Mouse (Mus musculus) neural tube, embryonic 11.5 days (tissue): ENCODE data around the gene Zfp655. TPM values are rescaled to one million over a fixed set of nuclear protein-coding genes. Genes with fewer than 3 reads are reported as not detected.

Experiments used
- ATAC-seq: fragments of 200-750 bp; cut with Nextera tagmentation; 2 replicates; pipeline ENCODE4 v1.8.0; 2017; ENCODE audit warnings: moderate number of reproducible peaks, mild to moderate bottlenecking, moderate TSS enrichment, moderate library complexity; ENCODE audit not compliant: insufficient read depth, low FRiP score, low TSS enrichment
- DNase-seq: peaks from one replicate; pipeline ENCODE4 v3.0.0-alpha.2; 2015; ENCODE audit warnings: low spot score
- H3K27ac ChIP-seq: fragments of 300-500 bp; sonication (generic); 2 replicates; pipeline ENCODE4 v1.5.1; 2014; ENCODE audit warnings: low read depth, mild to moderate bottlenecking, low read length
- H3K27me3 ChIP-seq: fragments of 300-500 bp; sonication (generic); 2 replicates; pipeline ENCODE4 v1.6.1; 2014; ENCODE audit warnings: mild to moderate bottlenecking, low read length, mixed read lengths; ENCODE audit not compliant: control insufficient read depth, insufficient read depth
- H3K36me3 ChIP-seq: fragments of 300-500 bp; sonication (generic); 2 replicates; pipeline ENCODE4 v1.6.1; 2014; ENCODE audit warnings: mild to moderate bottlenecking, low read length, moderate library complexity, mixed read lengths; ENCODE audit not compliant: control insufficient read depth, insufficient read depth
- H3K4me1 ChIP-seq: fragments of 300-500 bp; sonication (generic); 2 replicates; pipeline ENCODE4 v1.6.1; 2014; ENCODE audit warnings: low read length, mixed read lengths; ENCODE audit not compliant: control insufficient read depth, insufficient read depth
- H3K4me2 ChIP-seq: fragments of 300-500 bp; sonication (generic); 2 replicates; pipeline ENCODE4 v1.6.1; 2014; ENCODE audit warnings: low read depth, mild to moderate bottlenecking, moderate library complexity
- H3K4me3 ChIP-seq: fragments of 300-500 bp; sonication (generic); 2 replicates; pipeline ENCODE4 v1.5.1; 2014; ENCODE audit warnings: low read depth, low read length
- H3K9ac ChIP-seq: fragments of 300-500 bp; sonication (generic); 2 replicates; pipeline ENCODE4 v1.6.1; 2014; ENCODE audit warnings: mild to moderate bottlenecking, low read length
- H3K9me3 ChIP-seq: fragments of 300-500 bp; sonication (generic); 2 replicates; pipeline ENCODE4 v1.6.1; 2016; ENCODE audit warnings: low read length; ENCODE audit not compliant: control insufficient read depth
- WGBS: fragments of 180-500 bp; shearing (Covaris S2); extraction: QIAGEN DNeasy Blood & Tissue Kit; methylation state at CpG from one replicate; pipeline ENCODE4 v1.1.7; 2014; 5-methylcytosine and 5-hydroxymethylcytosine counted together
- polyA plus RNA-seq: library from polyadenylated mRNA; unstranded; fragments of >200 nt; fragmentation: Nextera tagmentation; extraction: Ambion mirVana; gene quantifications from 2 replicates; pipeline ENCODE4 v1.2.1, GENCODE M21; 2014

Zfp655 gene
- polyA plus RNA-seq, 1 experiment from 2014 or later: 43.3 TPM

GRCm38 (mm10) chr5:145292398-145292797 is 60.9 kb downstream of the Zfp655 start:
- Histone ChIP-seq H3K9me3 (no peaks in the 10 kb centered on the region), H3K4me3 (no peak overlapping the region), H3K27me3 (no peaks in the 10 kb centered on the region), H3K36me3 (peaks cover 29% of the 10 kb centered on the region), H3K9ac (no peak overlapping the region), H3K27ac (no peak overlapping the region), H3K4me1 (no peaks in the 10 kb centered on the region), H3K4me2 (no peak overlapping the region)
- 91% methylated on average over 6 of the region's 6 CpGs for WGBS
- no peak for ATAC-seq
- no peak for DNase-seq

Other genes starting within 250 kb of the Zfp655 start
- not detected in 2 replicates for gene Gm4871, start 199.0 kb upstream of the Zfp655 start, polyA plus RNA-seq
- gene 1700018F24Rik, start 188.7 kb upstream of the Zfp655 start, polyA plus RNA-seq: not detected in 2 replicates
- 175 and 176 TPM in 2 replicates for gene Arpc1a, start 147.9 kb upstream of the Zfp655 start, polyA plus RNA-seq
- gene Kpna7, start 147.7 kb upstream of the Zfp655 start, polyA plus RNA-seq: not detected in 2 replicates
- gene Arpc1b, start 117.5 kb upstream of the Zfp655 start, polyA plus RNA-seq: 68.5 and 72.5 TPM in 2 replicates
- gene Pdap1, start 91.5 kb upstream of the Zfp655 start, polyA plus RNA-seq: 112 and 116 TPM in 2 replicates
- gene Bud31, start 91.4 kb upstream of the Zfp655 start, polyA plus RNA-seq: 250 and 260 TPM in 2 replicates
- 16.5 and 17.9 TPM in 2 replicates for gene Ptcd1, start 64.6 kb upstream of the Zfp655 start, polyA plus RNA-seq
- 34.4 and 41.1 TPM in 2 replicates for gene Cpsf4, start 64.5 kb upstream of the Zfp655 start, polyA plus RNA-seq
- gene Atp5j2, start 39.7 kb upstream of the Zfp655 start, polyA plus RNA-seq: 507 and 532 TPM in 2 replicates
- 8.8 and 9.5 TPM in 2 replicates for gene Zkscan14, start 29.8 kb upstream of the Zfp655 start, polyA plus RNA-seq
- 19.1 and 21.1 TPM in 2 replicates for gene Zkscan5, start 27.2 kb upstream of the Zfp655 start, polyA plus RNA-seq
- 0.58 and 0.76 TPM in 2 replicates for gene Zscan25, start 48.8 kb downstream of the Zfp655 start, polyA plus RNA-seq
- gene Cyp3a57, start 113.6 kb downstream of the Zfp655 start, polyA plus RNA-seq: not detected in 2 replicates
- gene Cyp3a16, start 238.0 kb downstream of the Zfp655 start, polyA plus RNA-seq: not detected in 2 replicates